Mouse (Mus musculus) heart, postnatal 25 days (tissue): ENCODE data around the gene Clca3a1. TPM values are rescaled to one million over a fixed set of nuclear protein-coding genes. Genes with fewer than 3 reads are reported as not detected.
A peak's percentile ranks its signal among the peaks of the same experiment; 100 is the strongest.
"Not testable (repeated sequence)": the region's sequence is repeated elsewhere in the genome, so short reads cannot be mapped to it uniquely, and the experiment has no call there.

Experiments
- DNase-seq: peaks from one replicate; pipeline ENCODE4 v3.0.0; 2022; ENCODE audit warnings: low spot score
- intact Hi-C: fragments of 180-260 bp; cut with DNase I; formaldehyde crosslinking; loops from one replicate; pipeline ENCODE4 v1.15.1; 2025
- total RNA-seq, 2 experiments: library from RNA; stranded (reverse); gene quantifications; 2 replicates each; pipeline ENCODE4 v1.2.3; 2021

Gene Clca3a1
- 1 to 10 TPM; 1.0 to 1.1 TPM for total RNA-seq

DNA sequence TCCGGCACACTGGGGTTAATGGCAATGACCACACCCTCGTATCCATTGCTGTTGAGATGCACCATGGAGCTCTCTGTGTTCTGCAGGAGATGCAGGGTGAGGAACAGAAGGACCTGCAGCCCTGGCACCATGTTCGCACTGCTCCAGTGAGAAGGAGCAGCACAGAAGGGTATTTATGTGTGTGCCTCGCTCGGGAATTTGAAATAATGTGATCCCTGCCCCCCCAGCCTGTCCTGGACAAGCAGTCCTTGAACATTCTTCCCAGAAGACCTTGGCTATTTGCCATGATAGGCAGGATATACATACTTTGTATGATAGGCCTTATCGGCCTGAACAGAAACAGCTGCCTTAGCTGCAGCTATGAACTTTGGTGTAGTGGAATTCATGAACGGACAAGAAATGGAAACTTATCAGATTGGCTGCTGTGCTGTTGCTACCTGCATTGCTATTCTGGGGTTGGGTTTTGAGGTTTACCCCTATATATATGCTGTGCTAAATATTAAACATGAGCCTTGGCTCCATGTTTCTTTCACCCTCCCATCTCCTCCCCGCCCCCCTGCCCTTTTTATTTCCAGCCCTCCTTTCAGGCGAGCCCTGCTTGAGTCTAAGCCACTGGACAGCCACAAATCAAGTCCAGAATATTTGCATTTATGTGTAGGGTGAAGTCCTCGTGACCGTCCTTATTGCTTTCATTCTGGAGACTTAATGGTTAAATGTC is at the start of gene Clca3a1:
TSS of gene Clca3a1 (minus strand) at position 386 of the 718 bp plus-strand sequence.
- DNase-seq, result no peak

DNA sequence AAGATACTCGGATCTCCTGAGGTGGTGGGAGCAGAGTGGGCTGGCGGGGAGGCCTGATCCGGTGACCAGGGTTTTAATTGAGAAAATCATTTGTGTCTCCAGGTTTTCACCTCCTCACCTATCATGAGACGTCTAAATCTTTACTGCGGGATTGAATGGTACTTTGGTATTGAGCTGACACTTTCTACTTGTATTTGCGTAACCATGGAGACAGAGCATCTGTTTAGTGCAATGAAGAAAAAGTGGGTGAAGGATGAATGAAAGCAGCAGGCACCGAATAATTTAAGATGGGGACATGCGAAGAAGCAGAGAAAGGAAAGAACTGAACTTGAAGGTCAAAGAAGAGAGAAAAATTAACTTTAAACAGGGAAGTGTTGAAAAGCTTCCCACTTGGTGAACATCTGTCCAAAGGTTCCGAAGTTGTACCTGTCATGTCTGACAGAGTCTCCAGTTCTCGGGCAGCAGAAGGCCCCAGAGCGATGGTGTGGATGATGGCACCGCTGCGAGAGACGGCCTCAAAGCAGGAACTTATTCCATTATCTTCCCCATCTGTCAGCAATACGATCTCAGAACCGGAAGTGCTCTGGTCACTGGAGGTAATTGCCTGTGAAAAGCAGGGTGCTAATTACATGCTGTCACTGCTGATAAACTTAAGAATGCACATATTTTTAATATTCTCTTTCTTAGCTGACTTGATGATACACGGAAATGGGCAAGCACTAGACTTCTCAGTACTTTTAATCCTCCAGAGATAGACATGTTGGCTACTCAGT is 47.6 kb upstream of the Clca3a1 start:
- intact Hi-C loops, result not testable (repeated sequence)

More for the DNA sequence above, at the start of gene Clca3a1:
- intact Hi-C loops, result no loop called here

GRCm38 (mm10) chr3:144806626-144807025 is 45.8 kb upstream of the Clca3a1 start:
- DNase-seq, intact Hi-C loops: not testable (repeated sequence)

More for the DNA sequence above, 47.6 kb upstream of the Clca3a1 start:
- DNase-seq, result not testable (repeated sequence)

DNA sequence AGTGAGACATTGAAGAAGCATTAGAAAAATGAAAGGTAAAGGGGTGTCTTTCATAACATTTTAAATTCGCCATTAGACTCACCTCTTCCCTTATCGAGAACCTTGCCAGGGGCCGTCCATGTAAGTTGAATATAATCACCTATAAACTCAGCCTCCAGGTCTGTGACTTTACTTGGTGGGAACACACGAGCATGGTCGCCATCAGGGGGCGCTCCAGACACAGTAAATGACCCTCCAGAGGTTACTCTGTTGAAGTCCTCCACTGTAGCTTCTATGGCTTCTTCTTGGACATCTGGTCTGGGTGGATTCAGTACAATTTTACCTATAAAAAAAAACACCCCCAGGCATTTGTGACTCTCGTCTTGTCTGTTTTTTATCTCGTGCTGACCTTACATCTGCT is 41.1 kb upstream of the Clca3a1 start:
- intact Hi-C loops, result no loop called here
- DNase-seq, result no peak

DNA sequence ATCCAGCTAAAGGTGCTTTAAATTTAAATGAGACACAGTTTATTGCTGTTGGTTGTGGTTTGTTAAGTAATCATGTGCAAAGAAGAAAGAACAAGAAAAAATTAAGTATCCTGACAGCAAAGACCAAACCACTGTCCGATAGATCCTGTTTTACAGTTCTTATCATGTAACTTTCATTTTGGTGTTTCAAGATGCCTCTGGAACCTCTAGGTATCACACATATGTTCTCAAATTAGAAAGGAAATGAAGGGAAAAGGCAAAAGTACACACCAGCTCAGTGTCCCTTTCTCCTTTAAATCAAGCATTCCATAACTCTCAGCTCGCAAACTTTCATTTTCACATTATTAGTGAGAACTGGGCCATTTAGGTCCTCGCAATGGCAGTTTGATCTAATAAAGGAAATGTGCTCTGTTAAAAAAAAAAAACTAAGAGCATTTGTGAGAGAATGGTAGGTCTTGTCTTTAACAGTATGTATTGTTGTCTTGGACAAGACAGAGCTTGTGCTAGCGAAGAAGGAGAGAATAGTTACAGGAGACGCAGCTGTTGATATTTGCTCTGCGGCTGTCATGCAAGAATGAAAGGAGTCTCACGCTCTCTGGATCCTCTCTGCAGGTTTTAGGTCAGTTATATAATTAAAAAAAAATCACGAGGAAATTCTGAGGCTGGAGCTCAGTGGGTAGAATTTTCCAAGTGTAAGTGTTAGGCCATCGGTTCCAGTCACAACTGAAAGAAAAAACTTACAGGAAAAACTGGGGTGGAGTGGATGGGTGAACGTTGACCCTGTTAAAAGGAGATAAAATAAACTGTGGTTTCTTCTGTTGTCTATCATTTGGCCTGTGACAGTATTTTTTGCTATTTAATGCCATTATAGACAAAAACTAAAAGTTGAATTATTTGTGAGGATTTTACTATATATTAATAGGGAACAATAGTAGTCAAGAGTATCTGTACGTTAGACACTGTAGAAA is 24.7 kb upstream of the Clca3a1 start:
- intact Hi-C loops, result no loop called here
- no peak for DNase-seq

DNA sequence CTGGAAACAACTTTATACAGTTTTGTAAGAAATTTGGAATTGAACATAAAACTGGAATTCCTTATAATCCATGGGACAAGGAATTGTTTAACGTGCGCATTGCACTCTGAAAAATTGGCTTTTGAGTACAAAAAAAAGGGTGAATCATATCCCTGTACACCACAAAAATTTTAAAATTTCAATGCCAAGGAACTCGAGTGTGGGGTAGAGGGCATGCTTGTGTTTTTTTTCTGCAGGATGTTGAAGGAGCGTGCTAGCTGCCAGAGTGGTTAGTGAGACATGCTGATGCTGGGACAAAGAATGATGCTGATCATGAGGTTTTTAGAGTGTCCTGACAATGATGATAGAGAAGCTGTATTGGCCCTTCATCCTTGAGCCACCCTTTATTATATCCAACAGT is 4.4 kb upstream of the Clca3a1 start:
- no peak for DNase-seq
- intact Hi-C loops, result no loop called here

- intact Hi-C loops, result no loop called here
- DNase-seq, result no peak
These were observed 677 bp upstream of the Clca3a1 start for GRCm38 (mm10) chr3:144761454-144761853.

- intact Hi-C loops, result loop anchor here (10.0 kb wide), 1 partner anchor 55 kb away; the partner anchor contains the start of gene Clca3a2
- no peak for DNase-seq
These were observed 1.1 kb downstream of the Clca3a1 start for GRCm38 (mm10) chr3:144759719-144760118.

GRCm38 (mm10) chr3:144756103-144756502 is 4.7 kb downstream of the Clca3a1 start:
- not testable (repeated sequence) for DNase-seq
- intact Hi-C loops, result loop anchor here (10.0 kb wide), 1 partner anchor 59 kb away; the partner anchor contains the start of gene Clca3a2

DNA sequence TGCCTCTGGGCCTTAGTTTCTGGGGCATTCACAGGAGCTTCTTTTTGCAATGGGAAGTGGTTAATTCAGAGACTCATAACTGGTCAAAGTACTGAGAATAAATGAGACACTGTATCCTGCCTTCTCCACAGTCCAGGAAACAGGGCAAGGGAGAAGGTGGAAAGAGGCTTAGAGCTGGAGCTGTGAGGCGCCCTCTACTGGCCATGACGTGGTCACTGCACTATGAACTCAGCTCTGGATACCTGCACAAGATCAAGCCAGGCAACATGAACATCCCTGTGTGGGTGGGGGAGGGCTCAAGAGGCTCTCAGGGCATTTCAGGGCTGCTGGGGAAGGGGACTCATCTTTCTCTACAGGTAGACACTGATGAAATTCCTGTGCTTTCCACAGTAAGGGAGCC is 7.7 kb downstream of the Clca3a1 start:
- no peak for DNase-seq
- intact Hi-C loops, result loop anchor here (10.0 kb wide), 1 partner anchor 62 kb away; the partner anchor contains the start of gene Clca3a2

GRCm38 (mm10) chr3:144749062-144749963 is 11.5 kb downstream of the Clca3a1 start:
- intact Hi-C loops, DNase-seq: not testable (repeated sequence)

- intact Hi-C loops, DNase-seq: not testable (repeated sequence)
These were observed 13.1 kb downstream of the Clca3a1 start for GRCm38 (mm10) chr3:144747706-144748105.

DNA sequence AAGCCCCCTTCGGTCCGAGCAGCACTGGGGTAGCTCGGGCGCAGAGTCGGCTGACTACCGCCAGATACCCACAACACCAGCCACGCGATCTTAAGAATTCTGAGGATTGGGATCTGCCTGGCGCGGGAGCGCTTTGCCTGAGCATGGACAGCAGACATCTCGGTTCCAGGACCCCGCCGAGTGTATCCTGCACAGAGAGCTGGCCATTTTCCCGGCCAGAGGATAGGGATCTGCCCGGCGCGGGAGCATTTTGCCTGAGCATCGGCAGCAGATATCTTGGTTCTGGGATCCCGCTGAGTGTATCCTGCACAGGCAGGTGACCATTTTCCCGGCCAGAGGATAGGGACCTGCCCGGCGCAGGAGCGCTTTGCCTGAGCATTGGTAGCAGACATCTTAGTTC is 22.4 kb downstream of the Clca3a1 start:
- intact Hi-C loops, result not testable (repeated sequence)

GRCm38 (mm10) chr3:144736831-144737230 is 23.9 kb downstream of the Clca3a1 start:
- DNase-seq, result no peak
- intact Hi-C loops, result no loop called here

More for the DNA sequence above, 22.4 kb downstream of the Clca3a1 start:
- DNase-seq, result not testable (repeated sequence)

DNA sequence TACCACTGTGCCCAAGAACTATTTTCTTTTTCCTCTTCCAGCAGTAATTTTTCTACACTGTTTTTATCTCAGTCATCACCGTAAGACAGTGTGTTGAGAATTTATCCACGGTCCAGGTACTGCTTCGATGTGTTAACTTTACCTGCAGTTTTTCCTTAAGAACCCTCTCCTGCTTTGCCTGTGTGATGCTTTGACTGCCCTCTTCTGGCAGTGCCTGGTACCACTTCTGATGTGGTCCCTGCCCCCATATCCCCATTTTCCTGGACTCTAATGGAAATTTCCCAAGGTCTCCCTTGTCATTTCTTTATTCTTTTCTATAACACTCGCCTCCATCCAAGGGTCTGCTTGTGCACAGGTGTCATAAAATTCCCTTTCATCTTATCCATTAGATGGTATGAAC is 37.3 kb downstream of the Clca3a1 start:
- peak; percentile 17 for DNase-seq
- intact Hi-C loops, result loop anchor here (5.0 kb wide), 1 partner anchor 106 kb away; no protein-coding TSS in a partner anchor

DNA sequence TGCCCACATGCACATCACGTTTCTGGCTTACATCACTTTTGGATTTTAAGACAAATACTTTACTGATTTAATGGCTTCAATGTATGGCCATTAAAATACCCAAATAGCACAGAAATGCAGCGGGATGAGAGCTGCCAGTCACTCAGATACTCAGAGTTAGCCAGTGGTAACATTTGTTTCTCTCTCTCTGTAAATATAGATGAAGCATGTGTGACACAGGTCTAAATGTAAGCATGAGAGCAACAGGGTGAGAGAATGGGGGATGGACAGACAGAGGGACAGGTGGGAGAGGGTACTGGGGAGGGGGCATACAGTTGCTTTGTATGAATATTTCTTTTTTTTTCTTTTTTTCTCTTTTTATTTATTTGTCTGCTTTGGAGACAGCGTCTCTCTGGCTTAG is 38.2 kb downstream of the Clca3a1 start:
- intact Hi-C loops, result loop anchor here (5.0 kb wide), 1 partner anchor 105 kb away; no protein-coding TSS in a partner anchor
- not testable (repeated sequence) for DNase-seq

DNA sequence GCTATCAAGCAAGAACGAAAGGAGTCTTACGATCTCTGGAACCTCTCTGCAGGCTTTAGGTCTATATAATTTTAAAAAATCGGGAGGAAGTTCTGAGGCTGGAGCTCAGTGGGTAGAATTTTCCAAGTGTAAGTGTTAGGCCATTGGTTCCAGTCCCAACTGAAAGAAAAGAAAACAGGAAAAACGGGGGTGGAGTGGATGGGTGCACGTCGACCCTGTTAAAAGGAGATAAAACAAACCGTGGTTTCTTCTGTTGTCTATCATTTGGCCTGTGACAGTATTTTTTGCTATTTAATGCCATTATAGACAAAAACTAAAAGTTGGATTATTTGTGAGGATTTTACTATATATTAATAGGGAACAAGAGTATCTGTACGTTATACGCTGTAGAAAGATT is 38.9 kb downstream of the Clca3a1 start:
- intact Hi-C loops, result loop anchor here (2.0 to 5.0 kb wide), 4 partner anchors 29 to 267 kb away; partner anchors contain the start of genes Hs2st1 and Selenof
- DNase-seq, result no peak
